Comparison of ENCODE assay signal across 21 mouse cellular contexts in the genomic region with DNA sequence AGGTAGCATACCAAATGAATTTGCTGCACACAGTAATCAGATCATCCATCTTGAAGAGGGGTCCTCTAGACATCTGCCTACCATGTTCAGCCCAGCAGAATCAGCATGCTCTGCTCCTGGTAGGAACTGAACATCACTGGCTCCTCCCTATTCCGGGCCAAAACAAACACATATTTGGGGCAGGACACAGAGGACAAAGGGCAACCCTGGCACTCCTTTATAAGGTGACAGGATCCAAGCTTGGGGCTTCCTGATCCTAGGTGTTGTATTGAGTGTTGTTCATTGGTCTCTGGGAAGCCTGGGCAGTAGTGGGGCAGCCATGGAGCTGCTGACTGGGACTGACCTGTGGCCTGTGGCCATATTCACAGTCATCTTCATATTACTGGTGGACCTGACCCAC. TPM values are rescaled to one million over a fixed set of nuclear protein-coding genes. Genes with fewer than 3 reads are reported as not detected.
A peak's percentile ranks its signal among the peaks of the same experiment; 100 is the strongest.
DNase-seq lines count a peak whose midpoint lies in the region; ATAC-seq and TF ChIP-seq lines count a peak whose summit lies in the region.
"Not testable (repeated sequence)": the region's sequence is repeated elsewhere in the genome, so short reads cannot be mapped to it uniquely, and the experiment has no call there.
"Had no signal": no experiment of that assay in that cellular context is flagged by ENCODE, and none has a peak within 500 bp of the region (broad histone marks: within the 10 kb centered on the region; RNA-seq: fewer than 3 reads in every experiment).

No protein-coding gene starts in this region.

- not testable (repeated sequence) for H3K4me1 ChIP-seq in intestine, embryonic 14.5 days (replicated peaks; ENCODE audit: control insufficient read depth, insufficient read depth, low read length); kidney, adult 2 months (ENCODE audit: control insufficient read depth, insufficient read depth, low read length); liver, postnatal 0 days (ENCODE audit: insufficient read depth)
- peaks cover 21% of the 10 kb centered on the region for H3K4me1 ChIP-seq in liver, adult 2 months (ENCODE audit: control insufficient read depth, insufficient read depth, low read length)

- not testable (repeated sequence) for H3K4me3 ChIP-seq in intestine, embryonic 14.5 days (ENCODE audit: low read depth, low read length)
- H3K4me3 ChIP-seq in kidney, adult 2 months (ENCODE audit: insufficient read depth, low read depth, low read length) = peak overlapping the region; percentile 10; the same call in 1 of the 2 replicates
- peak overlapping the region; percentile 84 for H3K4me3 ChIP-seq in liver, adult 2 months (ENCODE audit: insufficient read depth, low read depth, low read length)
- H3K4me3 ChIP-seq in liver, postnatal 0 days (ENCODE audit: low read depth, low read length) = 0 out of 2 replicates have a peak overlapping the region, but pooled peaks have one; percentile 26

- not testable (repeated sequence) for H3K27ac ChIP-seq in intestine, embryonic 14.5 days (ENCODE audit: low read depth); kidney, adult 2 months (ENCODE audit: insufficient read depth, low read depth, low read length)
- H3K27ac ChIP-seq in liver, adult 2 months (replicated peaks; ENCODE audit: insufficient read depth, low read depth, low read length) = peak overlapping the region; percentile 96
- H3K27ac ChIP-seq in liver, postnatal 0 days (ENCODE audit: low read depth) = peak overlapping the region; percentile 57

- peak; percentile 15 for DNase-seq in heart, adult 11 months
- peak; percentile 39 for DNase-seq in intestine, embryonic 14.5 days (ENCODE audit: low spot score)
- peak; percentile 65 for DNase-seq in kidney, adult 2 months
- DNase-seq in kidney, adult 9 months = peak; percentile 68
- peak; percentile 19 for DNase-seq in large intestine, adult 2 months (ENCODE audit: low read depth, low spot score)
- DNase-seq in liver, adult 2 months (ENCODE audit: extremely low read depth, low read depth, low spot score) = peak; percentile 91
- peak; percentile 47 for DNase-seq in liver, postnatal 0 days

- H3K27me3 ChIP-seq in intestine, embryonic 14.5 days (replicated peaks; ENCODE audit: control insufficient read depth, insufficient read depth, low read length); kidney, adult 2 months (replicated peaks; ENCODE audit: control insufficient read depth, insufficient read depth, low read length); liver, adult 2 months (ENCODE audit: control insufficient read depth, insufficient read depth, low read length); liver, postnatal 0 days (ENCODE audit: insufficient read depth, low read length): not testable (repeated sequence)

- TF ChIP-seq CTCF in kidney, adult 2 months (conservative IDR thresholded peaks at IDR 0.05; ENCODE audit: insufficient read depth, insufficient read length, low read depth, low read length); liver, adult 2 months (IDR thresholded peaks at IDR 0.05; ENCODE audit: low read depth, low read length); liver, postnatal 0 days (IDR thresholded peaks at IDR 0.05; ENCODE audit: low read depth): not testable (repeated sequence)

- not testable (repeated sequence) for H3K9me3 ChIP-seq in intestine, embryonic 14.5 days (ENCODE audit: control insufficient read depth, low read length); liver, postnatal 0 days (ENCODE audit: low read length)

- not testable (repeated sequence) for H3K79me2 ChIP-seq in liver, adult 2 months (ENCODE audit: control insufficient read depth, insufficient read depth, low read length)

- H3K9ac ChIP-seq in intestine, embryonic 14.5 days (ENCODE audit: low read length); liver, postnatal 0 days (replicated peaks): not testable (repeated sequence)
- H3K9ac ChIP-seq in liver, adult 2 months (ENCODE audit: low read depth, low read length) = peak overlapping the region; percentile 81

- not testable (repeated sequence) for ATAC-seq in intestine, embryonic 14.5 days (replicated peaks; ENCODE audit: low FRiP score, low TSS enrichment, low read depth)
- ATAC-seq in liver, postnatal 0 days = peak; percentile 60

- 88% methylated on average over 1 of the region's 1 CpGs for WGBS in intestine, embryonic 14.5 days
- 72% methylated on average over 1 of the region's 1 CpGs for WGBS in kidney, adult 2 months
- WGBS in large intestine, adult 2 months = 42% methylated on average over 1 of the region's 1 CpGs
- WGBS in liver, adult 2 months = 10% methylated on average over 1 of the region's 1 CpGs
- WGBS in liver, postnatal 0 days (ENCODE audit: insufficient replicate concordance) = 62% methylated on average over 1 of the region's 1 CpGs

- not testable (repeated sequence) for TF ChIP-seq EP300 in liver, postnatal 0 days (IDR thresholded peaks at IDR 0.05; ENCODE audit: low read depth)

- H3K4me2 ChIP-seq in intestine, embryonic 14.5 days (ENCODE audit: low read length) = not testable (repeated sequence)
- peak overlapping the region; percentile 56; the same call in 1 of the 2 replicates for H3K4me2 ChIP-seq in liver, postnatal 0 days (ENCODE audit: low read depth, low read length)

- not testable (repeated sequence) for H3K36me3 ChIP-seq in intestine, embryonic 14.5 days (ENCODE audit: control insufficient read depth, insufficient read depth, low read length); kidney, adult 2 months (ENCODE audit: control insufficient read depth, insufficient read depth, low read length); liver, postnatal 0 days (replicated peaks; ENCODE audit: insufficient read depth, low read length)
- peaks cover 32% of the 10 kb centered on the region for H3K36me3 ChIP-seq in liver, adult 2 months (ENCODE audit: control insufficient read depth, insufficient read depth, low read length)

- TF ChIP-seq POLR2A in kidney, adult 2 months (IDR thresholded peaks at IDR 0.05; ENCODE audit: low read depth, low read length) = not testable (repeated sequence)
- TF ChIP-seq POLR2A in liver, adult 2 months (IDR thresholded peaks at IDR 0.05; ENCODE audit: extremely low read depth, insufficient read depth, low read length) = peak; percentile 48; the same call in 1 of the 2 replicates

RNA-seq across cellular contexts. Expression of a gene that starts 18.9 kb away (rescaled TPM):
- 0.12 TPM in 1 of 2 replicates, not detected in the other for polyA plus RNA-seq in intestine, embryonic 14.5 days (2014; fragmentation: Nextera tagmentation; extraction: Ambion mirVana)
- 29.6 and 49.9 TPM in 2 replicates for polyA plus RNA-seq in kidney, adult 2 months (2012; rRNA removed)
- polyA plus RNA-seq in large intestine, adult 2 months (2012; rRNA removed) = 0.12 TPM in 1 of 2 replicates, not detected in the other
- 46.2 and 99.8 TPM in 2 replicates for total RNA-seq in liver, adult 2 months (2014; rRNA removed)
- polyA plus RNA-seq in liver, adult 2 months (2012; rRNA removed) = 103 and 162 TPM in 2 replicates
- polyA plus RNA-seq in liver, postnatal 0 days (2015; fragmentation: Nextera tagmentation; extraction: Ambion mirVana) = 216 and 246 TPM in 2 replicates
- total RNA-seq: adrenal gland, postnatal 25 days; common myeloid progenitor, adult 5-6 weeks; ES-E14; MEL had no signal
- polyA plus RNA-seq: adrenal gland, adult 2 months; brain, embryonic 14.5 days; C2C12; embryonic facial prominence, embryonic 11.5 days; embryonic facial prominence, embryonic 13.5 days; embryonic facial prominence, embryonic 15.5 days; forebrain, embryonic 11.5 days; forebrain, embryonic 13.5 days; forebrain, embryonic 15.5 days had no signal

RNA-seq across cellular contexts. Expression of a gene that starts 45.1 kb away (rescaled TPM):
- polyA plus RNA-seq in intestine, embryonic 14.5 days (2014; fragmentation: Nextera tagmentation; extraction: Ambion mirVana) = not detected in 2 replicates
- 0.22 and 0.33 TPM in 2 replicates for polyA plus RNA-seq in kidney, adult 2 months (2012; rRNA removed)
- polyA plus RNA-seq in large intestine, adult 2 months (2012; rRNA removed) = 0.14 and 0.64 TPM in 2 replicates
- total RNA-seq in liver, adult 2 months (2014; rRNA removed) = 729 and 912 TPM in 2 replicates
- polyA plus RNA-seq in liver, adult 2 months (2012; rRNA removed) = 1,682 and 1,823 TPM in 2 replicates
- polyA plus RNA-seq in liver, postnatal 0 days (2015; fragmentation: Nextera tagmentation; extraction: Ambion mirVana) = 384 and 387 TPM in 2 replicates
- total RNA-seq: common myeloid progenitor, adult 5-6 weeks; ES-E14; MEL had no signal
- polyA plus RNA-seq: brain, embryonic 14.5 days; C2C12; embryonic facial prominence, embryonic 11.5 days; embryonic facial prominence, embryonic 13.5 days; embryonic facial prominence, embryonic 15.5 days; forebrain, embryonic 11.5 days; forebrain, embryonic 13.5 days; forebrain, embryonic 15.5 days had no signal

RNA-seq across cellular contexts. Expression of a gene that starts 58.3 kb away (rescaled TPM):
- not detected in 2 replicates for polyA plus RNA-seq in intestine, embryonic 14.5 days (2014; fragmentation: Nextera tagmentation; extraction: Ambion mirVana)
- polyA plus RNA-seq in kidney, adult 2 months (2012; rRNA removed) = not detected in 2 replicates
- not detected in 2 replicates for polyA plus RNA-seq in large intestine, adult 2 months (2012; rRNA removed)
- total RNA-seq in liver, adult 2 months (2014; rRNA removed) = 0.46 and 0.54 TPM in 2 replicates
- 0.32 and 0.91 TPM in 2 replicates for polyA plus RNA-seq in liver, adult 2 months (2012; rRNA removed)
- polyA plus RNA-seq in liver, postnatal 0 days (2015; fragmentation: Nextera tagmentation; extraction: Ambion mirVana) = 0.20 and 0.25 TPM in 2 replicates
- total RNA-seq: common myeloid progenitor, adult 5-6 weeks; ES-E14; MEL had no signal
- polyA plus RNA-seq: adrenal gland, adult 2 months; brain, embryonic 14.5 days; C2C12; embryonic facial prominence, embryonic 11.5 days; embryonic facial prominence, embryonic 13.5 days; embryonic facial prominence, embryonic 15.5 days; erythroblast, embryonic 14.5 days; forebrain, embryonic 11.5 days; forebrain, embryonic 13.5 days; forebrain, embryonic 15.5 days had no signal

Comparison
In these comparisons a context has a peak if more than half of its experiments do, and no peak if none do; other contexts are left out.
1. DNase-seq: peak in every context shown above with its lines; median percentile 91 in liver, adult 2 months; 68 in kidney, adult 9 months; 65 in kidney, adult 2 months; 47 in liver, postnatal 0 days; 39 in intestine, embryonic 14.5 days; 19 in large intestine, adult 2 months; 15 in heart, adult 11 months.
2. RNA of a gene that starts 18.9 kb away (polyA plus RNA-seq): 216 to 246 TPM in liver, postnatal 0 days, 103 to 162 TPM in liver, adult 2 months and 29.6 to 49.9 TPM in kidney, adult 2 months; 0.12 TPM in large intestine, adult 2 months and 0.12 TPM in intestine, embryonic 14.5 days; every median in the first group is over 10 times any median in the second.
3. RNA of a gene that starts 45.1 kb away (polyA plus RNA-seq): 1,682 to 1,823 TPM in liver, adult 2 months and 384 to 387 TPM in liver, postnatal 0 days; 0.14 to 0.64 TPM in large intestine, adult 2 months, 0.22 to 0.33 TPM in kidney, adult 2 months and not detected in intestine, embryonic 14.5 days; every median in the first group is over 100 times any median in the second.